Mouse (Mus musculus): ENCODE data around the gene Hoxd13. TPM values are rescaled to one million over a fixed set of nuclear protein-coding genes. Genes with fewer than 3 reads are reported as not detected.

Gene Hoxd13
- polyA plus RNA-seq, 1 experiment from 2014 or later, result 1.0 TPM

GRCm38 (mm10) chr2:74720384-74720783, 52.3 kb downstream of the Hoxd13 start:
- no peak for ATAC-seq (ENCODE audit: insufficient read depth, low FRiP score, low TSS enrichment)

GRCm38 (mm10) chr2:74720955-74721491, 52.9 kb downstream of the Hoxd13 start:
- peaks cover 60% of the 10 kb centered on the region for H3K4me1 ChIP-seq (ENCODE audit: control insufficient read depth, insufficient read depth, low read length)
- H3K36me3 ChIP-seq (ENCODE audit: control insufficient read depth, insufficient read depth, low read length), result no peaks in the 10 kb centered on the region
- peak overlapping the region; percentile 95 for H3K9ac ChIP-seq (ENCODE audit: low read length)
- ATAC-seq (ENCODE audit: insufficient read depth, low FRiP score, low TSS enrichment), result peak; percentile 57
- peak overlapping the region; percentile 89 for H3K4me2 ChIP-seq (ENCODE audit: low read depth)
- peak overlapping the region; percentile 66 for H3K4me3 ChIP-seq (ENCODE audit: low read depth, low read length)
- peak; percentile 52 for DNase-seq (ENCODE audit: low spot score)
- peak overlapping the region; percentile 81 for H3K27ac ChIP-seq (ENCODE audit: low read depth, low read length)
- no peaks in the 10 kb centered on the region for H3K27me3 ChIP-seq (ENCODE audit: control insufficient read depth, insufficient read depth, low read length)
- no peaks in the 10 kb centered on the region for H3K9me3 ChIP-seq (ENCODE audit: control insufficient read depth, low read length)
- WGBS, result 3% methylated on average over 5 of the region's 5 CpGs

More at GRCm38 (mm10) chr2:74720384-74720783, 52.3 kb downstream of the Hoxd13 start:
- H3K4me2 ChIP-seq (ENCODE audit: low read depth), result peak overlapping the region; percentile 89
- no peaks in the 10 kb centered on the region for H3K27me3 ChIP-seq (ENCODE audit: control insufficient read depth, insufficient read depth, low read length)
- 2% methylated on average over 2 of the region's 2 CpGs for WGBS
- peaks cover 57% of the 10 kb centered on the region for H3K4me1 ChIP-seq (ENCODE audit: control insufficient read depth, insufficient read depth, low read length)
- no peaks in the 10 kb centered on the region for H3K9me3 ChIP-seq (ENCODE audit: control insufficient read depth, low read length)
- no peaks in the 10 kb centered on the region for H3K36me3 ChIP-seq (ENCODE audit: control insufficient read depth, insufficient read depth, low read length)
- DNase-seq (ENCODE audit: low spot score), result no peak
- H3K27ac ChIP-seq (ENCODE audit: low read depth, low read length), result peak overlapping the region; percentile 81
- peak overlapping the region; percentile 66 for H3K4me3 ChIP-seq (ENCODE audit: low read depth, low read length)
- peak overlapping the region; percentile 95 for H3K9ac ChIP-seq (ENCODE audit: low read length)

Small RNAs within 50 kb of the gene (microRNA-seq; reads per million reads assigned to microRNA genes)
- gene Gm44463, result not detected

Other genes with a start within 250 kb of the Hoxd13 start
- gene Lnpk, start 88.9 kb upstream of the Hoxd13 start, polyA plus RNA-seq (2014; fragmentation: Nextera tagmentation; extraction: Ambion mirVana), result 46.5 and 48.3 TPM in 2 replicates
- 0.54 and 0.69 TPM in 2 replicates for gene Evx2, start 8.8 kb upstream of the Hoxd13 start, polyA plus RNA-seq (2014; fragmentation: Nextera tagmentation; extraction: Ambion mirVana)
- gene Hoxd12, start 6.7 kb downstream of the Hoxd13 start, polyA plus RNA-seq (2014; fragmentation: Nextera tagmentation; extraction: Ambion mirVana), result 2.1 TPM in 2 replicates
- 8.1 and 8.5 TPM in 2 replicates for gene Hoxd11, start 11.2 kb downstream of the Hoxd13 start, polyA plus RNA-seq (2014; fragmentation: Nextera tagmentation; extraction: Ambion mirVana)
- gene Hoxd10, start 23.6 kb downstream of the Hoxd13 start, polyA plus RNA-seq (2014; fragmentation: Nextera tagmentation; extraction: Ambion mirVana), result 28.1 and 29.3 TPM in 2 replicates
- gene Hoxd9, start 29.4 kb downstream of the Hoxd13 start, polyA plus RNA-seq (2014; fragmentation: Nextera tagmentation; extraction: Ambion mirVana), result 14.3 and 17.3 TPM in 2 replicates
- 21.3 and 23.1 TPM in 2 replicates for gene Hoxd8, start 36.3 kb downstream of the Hoxd13 start, polyA plus RNA-seq (2014; fragmentation: Nextera tagmentation; extraction: Ambion mirVana)
- gene Hoxd3, start 43.6 kb downstream of the Hoxd13 start, polyA plus RNA-seq (2014; fragmentation: Nextera tagmentation; extraction: Ambion mirVana), result 52.7 and 55.0 TPM in 2 replicates
- gene Hoxd4, start 43.6 kb downstream of the Hoxd13 start, polyA plus RNA-seq (2014; fragmentation: Nextera tagmentation; extraction: Ambion mirVana), result 9.2 and 11.2 TPM in 2 replicates
- 3.9 and 5.5 TPM in 2 replicates for gene Gm28230, start 58.4 kb downstream of the Hoxd13 start, polyA plus RNA-seq (2014; fragmentation: Nextera tagmentation; extraction: Ambion mirVana)
- gene Hoxd1, start 94.7 kb downstream of the Hoxd13 start, polyA plus RNA-seq (2014; fragmentation: Nextera tagmentation; extraction: Ambion mirVana), result 9.0 and 9.8 TPM in 2 replicates
- 163 and 168 TPM in 2 replicates for gene Mtx2, start 157.5 kb downstream of the Hoxd13 start, polyA plus RNA-seq (2014; fragmentation: Nextera tagmentation; extraction: Ambion mirVana)

Measured in neural tube, embryonic 11.5 days (tissue).